Mouse (Mus musculus) MEL (cell line): ENCODE data around the gene Rcor2. TPM values are rescaled to one million over a fixed set of nuclear protein-coding genes. Genes with fewer than 3 reads are reported as not detected.

ENCODE experiments used
- DNase-seq: peaks from one replicate; pipeline ENCODE4 v3.0.0; 2011; ENCODE audit warnings: low read depth, low spot score
- H3K27ac ChIP-seq: 2 replicates; pipeline ENCODE4 v1.5.1; 2012; ENCODE audit warnings: low read depth, mild to moderate bottlenecking, control low read depth, low read length, moderate library complexity; ENCODE audit not compliant: control insufficient read depth
- H3K27me3 ChIP-seq, 2 experiments: fragments of 150-350 bp in 1 of 2; sonication (generic) in 1 of 2; 2 replicates each; pipeline ENCODE4 v1.6.1; 2012; ENCODE audit warnings: low read length in 2 of 2, mild to moderate bottlenecking in 2 of 2, improper control_type of control experiment in 1 of 2, moderate library complexity in 1 of 2; ENCODE audit not compliant: insufficient read depth in 2 of 2, control insufficient read depth in 1 of 2
- H3K36me3 ChIP-seq, 2 experiments: 2 replicates each; pipeline ENCODE4 v1.6.1; 2012 to 2014; ENCODE audit warnings: low read length in 2 of 2, improper control_type of control experiment in 1 of 2, inconsistent platforms in 1 of 2, mild to moderate bottlenecking in 1 of 2; ENCODE audit not compliant: insufficient read depth in 2 of 2, control insufficient read depth in 1 of 2
- H3K4me1 ChIP-seq, 2 experiments: fragments of 150-350 bp in 1 of 2; sonication (generic) in 1 of 2; 2 replicates each; pipeline ENCODE4 v1.6.1; 2012; ENCODE audit warnings: low read length in 2 of 2, improper control_type of control experiment in 1 of 2, mild to moderate bottlenecking in 1 of 2; ENCODE audit not compliant: insufficient read depth in 2 of 2, control insufficient read depth in 1 of 2
- H3K4me3 ChIP-seq, 2 experiments: fragments of 150-350 bp in 1 of 2; sonication (generic) in 1 of 2; 2 replicates each; pipeline ENCODE4 v1.5.1; 2012; ENCODE audit warnings: low read depth in 2 of 2, low read length in 2 of 2, mild to moderate bottlenecking in 2 of 2, moderate library complexity in 2 of 2, control low read depth in 1 of 2, improper control_type of control experiment in 1 of 2; ENCODE audit not compliant: control insufficient read depth in 1 of 2, insufficient read depth in 1 of 2
- H3K79me2 ChIP-seq: 2 replicates; pipeline ENCODE4 v1.6.1; 2012; ENCODE audit warnings: mild to moderate bottlenecking, low read length, moderate library complexity; ENCODE audit not compliant: control insufficient read depth, poor library complexity, insufficient read depth
- H3K9ac ChIP-seq: 2 replicates; pipeline ENCODE4 v1.6.1; 2012; ENCODE audit warnings: low read depth, mild to moderate bottlenecking, control low read depth, low read length, moderate library complexity; ENCODE audit not compliant: control insufficient read depth, poor library complexity, severe bottlenecking
- H3K9me3 ChIP-seq: fragments of 150-350 bp; sonication (generic); replicated peaks from 2 replicates; pipeline ENCODE4 v1.6.1; 2012; ENCODE audit warnings: mild to moderate bottlenecking, low read length, improper control_type of control experiment, moderate library complexity; ENCODE audit not compliant: insufficient read depth
- BHLHE40 ChIP-seq: IDR thresholded peaks from 2 replicates; pipeline ENCODE4 v1.6.1; 2012; ENCODE audit warnings: low read depth, mild to moderate bottlenecking, inconsistent platforms, low read length, improper control_type of control experiment, borderline replicate concordance
- CTCF ChIP-seq, 3 experiments: IDR thresholded peaks in 2 of 3; conservative IDR thresholded peaks in 1 of 3; 2 replicates each; pipeline ENCODE4 v1.5.1; 2011 to 2012; ENCODE audit warnings: low read length in 3 of 3, low read depth in 2 of 3, mild to moderate bottlenecking in 2 of 3, improper control_type of control experiment in 1 of 3, inconsistent platforms in 1 of 3, mixed read lengths in 1 of 3, moderate library complexity in 1 of 3; ENCODE audit not compliant: control insufficient read depth in 1 of 3, insufficient read depth in 1 of 3, poor library complexity in 1 of 3, severe bottlenecking in 1 of 3
- ELF1 ChIP-seq: IDR thresholded peaks from 2 replicates; pipeline ENCODE4 v1.6.1; 2014; ENCODE audit warnings: low read depth, mild to moderate bottlenecking, inconsistent platforms, low read length, improper control_type of control experiment, moderate library complexity
- EP300 ChIP-seq, 2 experiments: IDR thresholded peaks; 2 replicates each; pipeline ENCODE4 v1.6.1; 2011; ENCODE audit warnings: improper control_type of control experiment in 2 of 2, low read length in 2 of 2, low read depth in 1 of 2, mild to moderate bottlenecking in 1 of 2
- JUND ChIP-seq: IDR thresholded peaks from 2 replicates; pipeline ENCODE4 v1.6.1; 2011; ENCODE audit warnings: low read depth, mild to moderate bottlenecking, improper control_type of control experiment, low read length
- KAT2A ChIP-seq: conservative IDR thresholded peaks from 2 replicates; pipeline ENCODE4 v1.6.1; 2012; ENCODE audit warnings: low read depth, low read length, improper control_type of control experiment, inconsistent platforms
- MEF2A ChIP-seq: IDR thresholded peaks from 2 replicates; pipeline ENCODE4 v1.6.1; 2014; ENCODE audit warnings: low read depth, mild to moderate bottlenecking, inconsistent platforms, low read length, improper control_type of control experiment; ENCODE audit not compliant: poor library complexity, insufficient replicate concordance, severe bottlenecking; ENCODE audit errors: extremely low read depth
- MYB ChIP-seq: IDR thresholded peaks from 2 replicates; pipeline ENCODE4 v1.6.1; 2011; ENCODE audit warnings: mild to moderate bottlenecking, low read depth, low read length, improper control_type of control experiment
- MYC ChIP-seq: IDR thresholded peaks from 2 replicates; pipeline ENCODE4 v1.6.1; 2011; ENCODE audit warnings: low read depth, mild to moderate bottlenecking, low read length, improper control_type of control experiment, moderate library complexity
- NRF1 ChIP-seq: IDR thresholded peaks from 2 replicates; pipeline ENCODE4 v1.6.1; 2014; ENCODE audit warnings: low read depth, mild to moderate bottlenecking, inconsistent platforms, low read length, improper control_type of control experiment, moderate library complexity; ENCODE audit not compliant: poor library complexity, insufficient read depth, severe bottlenecking
- POLR2A ChIP-seq, 2 experiments: IDR thresholded peaks; 2 replicates each; pipeline ENCODE4 v1.6.1; 2011 to 2012; ENCODE audit warnings: low read length in 2 of 2, mild to moderate bottlenecking in 2 of 2, control low read depth in 1 of 2, improper control_type of control experiment in 1 of 2, low read depth in 1 of 2, moderate library complexity in 1 of 2; ENCODE audit not compliant: control insufficient read depth in 1 of 2, insufficient read depth in 1 of 2, poor library complexity in 1 of 2
- RAD21 ChIP-seq: IDR thresholded peaks from 2 replicates; pipeline ENCODE4 v1.6.1; 2011; ENCODE audit warnings: mild to moderate bottlenecking, low read depth, low read length, improper control_type of control experiment
- SMC3 ChIP-seq: IDR thresholded peaks from 2 replicates; pipeline ENCODE4 v1.6.1; 2011; ENCODE audit warnings: low read depth, low read length, improper control_type of control experiment
- USF2 ChIP-seq, 2 experiments: IDR thresholded peaks; 2 replicates each; pipeline ENCODE4 v1.6.1; 2011 to 2012; ENCODE audit warnings: improper control_type of control experiment in 2 of 2, low read length in 2 of 2, borderline replicate concordance in 1 of 2, inconsistent platforms in 1 of 2, low read depth in 1 of 2, mild to moderate bottlenecking in 1 of 2; ENCODE audit not compliant: insufficient read depth in 1 of 2
- ZKSCAN1 ChIP-seq: IDR thresholded peaks from 2 replicates; pipeline ENCODE4 v1.6.1; 2012; ENCODE audit warnings: low read depth, mild to moderate bottlenecking, inconsistent platforms, low read length, improper control_type of control experiment, moderate library complexity
- ZNF384 ChIP-seq: IDR thresholded peaks from 2 replicates; pipeline ENCODE4 v1.6.1; 2012; ENCODE audit warnings: low read depth, mild to moderate bottlenecking, inconsistent platforms, low read length, improper control_type of control experiment
- polyA plus RNA-seq, 2 experiments: library from polyadenylated mRNA; stranded (reverse) in 1 of 2; unstranded in 1 of 2; fragments of >175 nt in 1 of 2; fragments of >200 nt in 1 of 2; gene quantifications; 2 replicates each; pipeline versions ENCODE4 v1.2.1 to v1.2.4; 2012; ENCODE audit warnings: low replicate concordance in 2 of 2, low read depth in 1 of 2; ENCODE audit not compliant: insufficient read length in 2 of 2, insufficient read depth in 1 of 2, missing spikeins in 1 of 2
- total RNA-seq: library from RNA; depleted of rRNA; stranded (reverse); fragments of 300-350 nt; gene quantifications from 2 replicates; pipeline ENCODE4 v1.2.3, GENCODE M21; 2012

Rcor2 gene
- total and polyA plus RNA-seq, 3 experiments, result 31.4 to 60.2 TPM; not detected in 1

GRCm38 (mm10) chr19:7316822-7317221 is 49.7 kb downstream of the Rcor2 start:
- Histone ChIP-seq H3K36me3 (peaks cover 7 to 48% of the 10 kb centered on the region in 2 experiments), H3K4me3 (no peak overlapping the region), H3K9ac (no peak overlapping the region), H3K79me2 (peaks cover 46% of the 10 kb centered on the region), H3K27ac (no peak overlapping the region), H3K4me1 (peaks cover 13 to 34% of the 10 kb centered on the region in 2 experiments), H3K27me3 (no peaks in the 10 kb centered on the region), H3K9me3 (no peaks in the 10 kb centered on the region)
- no peak for TF ChIP-seq ELF1
- no peak for TF ChIP-seq MEF2A
- no peak for TF ChIP-seq NRF1
- no peak for TF ChIP-seq EP300 (IDR thresholded peaks at IDR 0.05; ENCODE audit: low read depth in 1 of 2, low read length in 2 of 2)
- TF ChIP-seq RAD21, result no peak
- TF ChIP-seq USF2 (IDR thresholded peaks at IDR 0.05; ENCODE audit: borderline replicate concordance in 1 of 2, insufficient read depth in 1 of 2, low read depth in 1 of 2, low read length in 2 of 2), result no peak
- no peak for TF ChIP-seq SMC3
- TF ChIP-seq KAT2A, result no peak
- no peak for TF ChIP-seq POLR2A (IDR thresholded peaks at IDR 0.05; ENCODE audit: control insufficient read depth in 1 of 2, insufficient read depth in 1 of 2, low read depth in 1 of 2, low read length in 2 of 2, poor library complexity in 1 of 2)
- no peak for TF ChIP-seq ZNF384
- no peak for TF ChIP-seq MYB
- no peak for DNase-seq

GRCm38 (mm10) chr19:7317716-7318115 is 50.6 kb downstream of the Rcor2 start:
- Histone ChIP-seq H3K9me3 (no peaks in the 10 kb centered on the region), H3K27ac (no peak overlapping the region), H3K79me2 (peaks cover 47% of the 10 kb centered on the region), H3K9ac (no peak overlapping the region), H3K36me3 (peaks cover 7 to 40% of the 10 kb centered on the region in 2 experiments)
- TF ChIP-seq BHLHE40, result no peak
- TF ChIP-seq CTCF (IDR thresholded peaks at IDR 0.05 in 2 of 3, conservative IDR thresholded peaks at IDR 0.05 in 1 of 3; ENCODE audit: control insufficient read depth in 1 of 3, insufficient read depth in 1 of 3, low read depth in 2 of 3, low read length in 3 of 3, poor library complexity in 1 of 3, severe bottlenecking in 1 of 3), result no peak
- no peak for TF ChIP-seq KAT2A
- TF ChIP-seq, all 39 proteins: peak for 0
- no peak overlapping the region for H3K4me3 ChIP-seq
- DNase-seq, result no peak
- H3K4me1 ChIP-seq, result peaks cover 13 to 33% of the 10 kb centered on the region in 2 experiments
- no peaks in the 10 kb centered on the region for H3K27me3 ChIP-seq

- no peak overlapping the region for H3K9ac ChIP-seq
- DNase-seq, result no peak
- no peaks in the 10 kb centered on the region for H3K9me3 ChIP-seq
- no peaks in the 10 kb centered on the region for H3K27me3 ChIP-seq
- peaks cover 48% of the 10 kb centered on the region for H3K79me2 ChIP-seq
- H3K36me3 ChIP-seq, result peaks cover 7 to 20% of the 10 kb centered on the region in 2 experiments
- no peak overlapping the region for H3K27ac ChIP-seq
- peaks cover 5 to 14% of the 10 kb centered on the region in 2 experiments for H3K4me1 ChIP-seq
- TF ChIP-seq MYC (no peak), ZKSCAN1 (no peak), KAT2A (no peak), JUND (no peak), ELF1 (no peak)
- H3K4me3 ChIP-seq, result no peak overlapping the region
Observed at GRCm38 (mm10) chr19:7320181-7320580, 53.1 kb downstream of the Rcor2 start.
